Mouse (Mus musculus) E14TG2a.4 (cell line): ENCODE data around the gene Gdi2.

Source experiments
- CTCF ChIP-seq: conservative IDR thresholded peaks from 2 replicates; pipeline ENCODE4 v1.5.1; 2014; ENCODE audit warnings: low read length
- NANOG ChIP-seq: IDR thresholded peaks from 2 replicates; pipeline ENCODE4 v1.6.1; 2014; ENCODE audit warnings: borderline replicate concordance, low read length, mixed read lengths
- POU5F1 ChIP-seq: IDR thresholded peaks from 2 replicates; pipeline ENCODE4 v1.6.1; 2014; ENCODE audit warnings: low read length, borderline replicate concordance

GRCm38 (mm10) chr13:3523459-3523858 is 14.4 kb upstream of the Gdi2 start:
- TF ChIP-seq CTCF (no peak), NANOG (no peak), POU5F1 (no peak)
